Mouse (Mus musculus) neural tube, embryonic 10.5 days (tissue): Measurements from ENCODE around the gene Rdh8.

Experiments
- DNase-seq: peaks from one replicate; pipeline ENCODE4 v3.0.0-alpha.2; 2017; ENCODE audit warnings: low spot score; ENCODE audit errors: extremely low spot score

The Rdh8 gene

GRCm38 (mm10) chr9:20818236-20818635 lies at the start of gene Rdh8:
Rdh8 (plus strand) TSS chr9:20818503.
- no peak for DNase-seq

GRCm38 (mm10) chr9:20781286-20781685 lies 37.0 kb upstream of the Rdh8 start:
- DNase-seq: no peak

GRCm38 (mm10) chr9:20785055-20785454 lies 33.2 kb upstream of the Rdh8 start:
- DNase-seq: no peak

- no peak for DNase-seq
Measured at GRCm38 (mm10) chr9:20787992-20788391, 30.3 kb upstream of the Rdh8 start.

GRCm38 (mm10) chr9:20789651-20790050 lies 28.7 kb upstream of the Rdh8 start:
- no peak for DNase-seq

- no peak for DNase-seq
Measured at GRCm38 (mm10) chr9:20790345-20790744, 28.0 kb upstream of the Rdh8 start.

- DNase-seq: no peak
Measured at GRCm38 (mm10) chr9:20794108-20794806, 24.0 kb upstream of the Rdh8 start.

GRCm38 (mm10) chr9:20804266-20805158 lies 13.8 kb upstream of the Rdh8 start:
- no peak for DNase-seq

- DNase-seq: no peak
Measured at GRCm38 (mm10) chr9:20805159-20805495, 13.2 kb upstream of the Rdh8 start.

GRCm38 (mm10) chr9:20805706-20806105 lies 12.6 kb upstream of the Rdh8 start:
- no peak for DNase-seq

GRCm38 (mm10) chr9:20810271-20810670 lies 8.0 kb upstream of the Rdh8 start:
- DNase-seq: no peak

- no peak for DNase-seq
Measured at GRCm38 (mm10) chr9:20810773-20811172, 7.5 kb upstream of the Rdh8 start.

- peak; percentile 61 for DNase-seq
Measured at GRCm38 (mm10) chr9:20812537-20813271, 5.6 kb upstream of the Rdh8 start.

GRCm38 (mm10) chr9:20814521-20815272 lies 3.6 kb upstream of the Rdh8 start, which contains the start of gene Col5a3:
Col5a3 (minus strand) TSS chr9:20815067.
- peak; percentile 62 for DNase-seq

- DNase-seq: no peak
Measured at GRCm38 (mm10) chr9:20820001-20820400, 1.7 kb downstream of the Rdh8 start.

- no peak for DNase-seq
Measured at GRCm38 (mm10) chr9:20822821-20823220, 4.5 kb downstream of the Rdh8 start.

GRCm38 (mm10) chr9:20825781-20826180 lies 7.5 kb downstream of the Rdh8 start:
- DNase-seq: no peak

GRCm38 (mm10) chr9:20828127-20828526 lies 9.8 kb downstream of the Rdh8 start:
- no peak for DNase-seq

GRCm38 (mm10) chr9:20830901-20831643 lies 12.8 kb downstream of the Rdh8 start:
- peak; percentile 95 for DNase-seq

GRCm38 (mm10) chr9:20834881-20835280 lies 16.6 kb downstream of the Rdh8 start:
- no peak for DNase-seq
